Mouse (Mus musculus): ENCODE results near the gene Cyth4. TPM values are rescaled to one million over a fixed set of nuclear protein-coding genes. Genes with fewer than 3 reads are reported as not detected.

Gene Cyth4
- polyA plus RNA-seq, 1 experiment: 1.4 TPM

DNA sequence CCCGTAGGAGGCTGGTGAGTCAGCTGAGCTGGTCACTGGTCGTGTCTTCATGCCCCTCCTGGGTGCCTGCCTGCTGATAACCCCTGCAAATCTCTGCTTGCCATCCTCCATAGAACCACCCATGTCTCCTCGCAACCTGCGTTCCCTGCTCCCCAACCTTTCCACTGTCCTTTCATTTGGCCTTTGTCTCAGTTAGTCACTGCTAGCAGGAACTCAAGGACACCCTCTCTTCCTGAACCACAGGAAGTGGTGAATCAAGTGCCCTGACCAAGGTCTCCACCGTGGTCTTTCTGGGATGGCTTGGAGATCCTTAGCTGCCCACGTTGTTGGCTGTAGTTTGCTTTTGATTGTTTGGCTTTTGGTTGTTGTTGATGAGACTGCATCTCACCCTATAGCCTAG is 4.3 kb downstream of the Cyth4 start:
- peaks cover 3% of the 10 kb centered on the region for H3K4me1 ChIP-seq (ENCODE audit: control insufficient read depth, insufficient read depth, low read length)
- H3K27me3 ChIP-seq (ENCODE audit: control insufficient read depth, insufficient read depth, low read length): no peaks in the 10 kb centered on the region
- no peak overlapping the region for H3K27ac ChIP-seq (ENCODE audit: control insufficient read depth, insufficient read depth, low read depth, low read length)
- H3K36me3 ChIP-seq (ENCODE audit: control insufficient read depth, insufficient read depth, low read length): no peaks in the 10 kb centered on the region
- no peak overlapping the region for H3K4me3 ChIP-seq (ENCODE audit: control insufficient read depth, low read depth, low read length)
- TF ChIP-seq CTCF (IDR thresholded peaks at IDR 0.05; ENCODE audit: control insufficient read depth, insufficient read depth, insufficient replicate concordance, low read depth, low read length) (no peak), POLR2A (IDR thresholded peaks at IDR 0.05; ENCODE audit: control insufficient read depth, low read depth, low read length) (no peak)

- Histone ChIP-seq H3K27me3 (ENCODE audit: control insufficient read depth, insufficient read depth, low read length) (no peaks in the 10 kb centered on the region), H3K4me1 (ENCODE audit: control insufficient read depth, insufficient read depth, low read length) (no peaks in the 10 kb centered on the region), H3K4me3 (ENCODE audit: control insufficient read depth, low read depth, low read length) (no peak overlapping the region), H3K27ac (ENCODE audit: control insufficient read depth, insufficient read depth, low read depth, low read length) (no peak overlapping the region), H3K36me3 (ENCODE audit: control insufficient read depth, insufficient read depth, low read length) (no peaks in the 10 kb centered on the region)
- TF ChIP-seq CTCF (IDR thresholded peaks at IDR 0.05; ENCODE audit: control insufficient read depth, insufficient read depth, insufficient replicate concordance, low read depth, low read length): no peak
These were observed 7.4 kb downstream of the Cyth4 start for GRCm38 (mm10) chr15:78604255-78604654.

DNA sequence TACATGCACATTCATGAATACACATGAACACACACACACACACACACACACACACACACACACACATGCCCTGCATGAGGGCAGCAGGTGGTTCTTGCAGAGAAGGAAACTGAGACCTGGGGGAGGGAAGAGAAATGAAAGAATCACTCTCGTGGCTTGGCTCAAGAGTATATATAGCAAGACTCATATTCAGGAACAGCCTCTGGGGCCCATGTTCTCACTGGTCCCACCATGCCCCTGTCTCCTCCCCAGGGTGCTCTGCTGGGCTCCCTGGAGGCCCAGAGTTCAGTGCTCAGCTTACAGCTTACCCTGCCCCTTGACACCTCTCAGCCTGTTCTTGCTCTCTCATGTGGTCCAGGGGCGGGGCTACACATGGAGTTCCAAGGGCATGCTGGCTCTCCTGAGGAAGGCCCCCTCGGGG is 8.5 kb downstream of the Cyth4 start:
- TF ChIP-seq CTCF (IDR thresholded peaks at IDR 0.05; ENCODE audit: control insufficient read depth, insufficient read depth, insufficient replicate concordance, low read depth, low read length): no peak
- TF ChIP-seq POLR2A (IDR thresholded peaks at IDR 0.05; ENCODE audit: control insufficient read depth, low read depth, low read length): no peak
- Histone ChIP-seq H3K27me3 (ENCODE audit: control insufficient read depth, insufficient read depth, low read length) (no peaks in the 10 kb centered on the region), H3K36me3 (ENCODE audit: control insufficient read depth, insufficient read depth, low read length) (no peaks in the 10 kb centered on the region), H3K4me1 (ENCODE audit: control insufficient read depth, insufficient read depth, low read length) (no peaks in the 10 kb centered on the region; the same call in 1 of the 2 replicates), H3K27ac (ENCODE audit: control insufficient read depth, insufficient read depth, low read depth, low read length) (no peak overlapping the region), H3K4me3 (ENCODE audit: control insufficient read depth, low read depth, low read length) (no peak overlapping the region)

DNA sequence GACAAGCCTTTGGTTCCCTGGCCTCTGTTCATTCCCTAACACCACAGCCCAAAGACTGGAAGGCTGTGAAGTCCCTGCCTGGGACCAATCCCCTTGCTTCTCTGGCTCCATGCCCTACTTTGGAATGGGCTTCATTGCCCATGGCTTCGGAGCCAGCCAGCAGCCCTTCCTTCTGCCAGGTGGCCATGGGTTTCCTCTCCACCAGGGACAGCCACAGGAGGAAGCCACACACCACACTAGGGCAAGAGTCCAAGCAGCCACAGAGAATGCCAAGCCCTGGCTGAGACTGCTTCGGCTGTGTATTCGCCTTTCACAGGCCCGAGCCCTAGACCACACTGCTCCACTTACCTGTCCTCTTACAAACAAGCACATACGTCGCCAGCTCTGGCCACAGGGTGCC is 9.2 kb downstream of the Cyth4 start:
- no peaks in the 10 kb centered on the region for H3K27me3 ChIP-seq (ENCODE audit: control insufficient read depth, insufficient read depth, low read length)
- no peak for TF ChIP-seq POLR2A (IDR thresholded peaks at IDR 0.05; ENCODE audit: control insufficient read depth, low read depth, low read length)
- TF ChIP-seq CTCF (IDR thresholded peaks at IDR 0.05; ENCODE audit: control insufficient read depth, insufficient read depth, insufficient replicate concordance, low read depth, low read length): no peak
- no peak overlapping the region for H3K27ac ChIP-seq (ENCODE audit: control insufficient read depth, insufficient read depth, low read depth, low read length)
- H3K36me3 ChIP-seq (ENCODE audit: control insufficient read depth, insufficient read depth, low read length): no peaks in the 10 kb centered on the region
- H3K4me3 ChIP-seq (ENCODE audit: control insufficient read depth, low read depth, low read length): no peak overlapping the region
- peaks cover 2% of the 10 kb centered on the region; the same call in 1 of the 2 replicates for H3K4me1 ChIP-seq (ENCODE audit: control insufficient read depth, insufficient read depth, low read length)

GRCm38 (mm10) chr15:78607463-78607862 is 10.6 kb downstream of the Cyth4 start:
- peaks cover 2% of the 10 kb centered on the region; the same call in 1 of the 2 replicates for H3K4me1 ChIP-seq (ENCODE audit: control insufficient read depth, insufficient read depth, low read length)
- no peak for TF ChIP-seq POLR2A (IDR thresholded peaks at IDR 0.05; ENCODE audit: control insufficient read depth, low read depth, low read length)
- TF ChIP-seq CTCF (IDR thresholded peaks at IDR 0.05; ENCODE audit: control insufficient read depth, insufficient read depth, insufficient replicate concordance, low read depth, low read length): no peak

GRCm38 (mm10) chr15:78610705-78611462 is 14.0 kb downstream of the Cyth4 start:
- TF ChIP-seq POLR2A (IDR thresholded peaks at IDR 0.05; ENCODE audit: control insufficient read depth, low read depth, low read length) (no peak), CTCF (IDR thresholded peaks at IDR 0.05; ENCODE audit: control insufficient read depth, insufficient read depth, insufficient replicate concordance, low read depth, low read length) (no peak)
- H3K27me3 ChIP-seq (ENCODE audit: control insufficient read depth, insufficient read depth, low read length): no peaks in the 10 kb centered on the region
- H3K4me3 ChIP-seq (ENCODE audit: control insufficient read depth, low read depth, low read length): no peak overlapping the region
- no peaks in the 10 kb centered on the region for H3K36me3 ChIP-seq (ENCODE audit: control insufficient read depth, insufficient read depth, low read length)
- peaks cover 2% of the 10 kb centered on the region; the same call in 1 of the 2 replicates for H3K4me1 ChIP-seq (ENCODE audit: control insufficient read depth, insufficient read depth, low read length)
- no peak overlapping the region for H3K27ac ChIP-seq (ENCODE audit: control insufficient read depth, insufficient read depth, low read depth, low read length)

More at GRCm38 (mm10) chr15:78607463-78607862, 10.6 kb downstream of the Cyth4 start:
- Histone ChIP-seq H3K27me3 (ENCODE audit: control insufficient read depth, insufficient read depth, low read length) (no peaks in the 10 kb centered on the region), H3K36me3 (ENCODE audit: control insufficient read depth, insufficient read depth, low read length) (no peaks in the 10 kb centered on the region), H3K4me3 (ENCODE audit: control insufficient read depth, low read depth, low read length) (no peak overlapping the region), H3K27ac (ENCODE audit: control insufficient read depth, insufficient read depth, low read depth, low read length) (no peak overlapping the region)

DNA sequence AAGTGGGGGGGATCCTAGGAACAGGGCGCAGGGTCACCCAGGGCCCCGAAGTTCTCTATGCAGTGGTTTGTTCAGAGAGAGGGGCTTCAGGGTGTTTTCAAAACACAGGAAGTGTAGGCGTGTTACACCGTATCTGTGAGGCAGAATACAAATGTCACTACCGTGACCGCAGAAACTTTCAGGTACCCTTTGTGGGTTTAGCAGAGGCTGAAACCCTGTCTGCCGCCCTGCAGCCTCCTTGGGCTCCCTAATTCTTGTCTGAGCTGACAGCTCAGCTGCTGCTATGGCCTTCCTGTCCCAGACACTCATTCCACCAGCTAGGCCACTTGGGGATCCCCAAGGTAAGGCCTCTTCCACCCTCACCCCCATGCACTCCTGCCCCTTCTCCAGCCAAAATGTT is 17.7 kb downstream of the Cyth4 start:
- no peak overlapping the region for H3K27ac ChIP-seq (ENCODE audit: control insufficient read depth, insufficient read depth, low read depth, low read length)
- no peak for TF ChIP-seq CTCF (IDR thresholded peaks at IDR 0.05; ENCODE audit: control insufficient read depth, insufficient read depth, insufficient replicate concordance, low read depth, low read length)
- no peak for TF ChIP-seq POLR2A (IDR thresholded peaks at IDR 0.05; ENCODE audit: control insufficient read depth, low read depth, low read length)
- H3K36me3 ChIP-seq (ENCODE audit: control insufficient read depth, insufficient read depth, low read length): no peaks in the 10 kb centered on the region
- no peak overlapping the region for H3K4me3 ChIP-seq (ENCODE audit: control insufficient read depth, low read depth, low read length)
- H3K27me3 ChIP-seq (ENCODE audit: control insufficient read depth, insufficient read depth, low read length): no peaks in the 10 kb centered on the region
- H3K4me1 ChIP-seq (ENCODE audit: control insufficient read depth, insufficient read depth, low read length): peaks cover 2% of the 10 kb centered on the region; the same call in 1 of the 2 replicates
